Comparison of ENCODE assay signal across 16 mouse cellular contexts in genomic region chr2:84623428-84624119, GRCm38 (mm10). TPM values are rescaled to one million over a fixed set of nuclear protein-coding genes. Genes with fewer than 3 reads are reported as not detected.
DNase-seq lines count a peak whose midpoint lies in the region; ATAC-seq and TF ChIP-seq lines count a peak whose summit lies in the region.
"Had no signal": no experiment of that assay in that cellular context is flagged by ENCODE, and none has a peak within 500 bp of the region (broad histone marks: within the 10 kb centered on the region; RNA-seq: fewer than 3 reads in every experiment).

No protein-coding gene starts in this region.

- H3K27me3 ChIP-seq in kidney, embryonic 15.5 days = no peaks in the 10 kb centered on the region
- no peaks in the 10 kb centered on the region for H3K27me3 ChIP-seq in testis, adult 2 months (ENCODE audit: control insufficient read depth, insufficient read depth, low read length)
- no peaks in the 10 kb centered on the region for H3K27me3 ChIP-seq in intestine, embryonic 16.5 days (replicated peaks; ENCODE audit: control insufficient read depth, insufficient read depth, low read length)
- H3K27me3 ChIP-seq in midbrain, embryonic 10.5 days (ENCODE audit: low read depth, poor library complexity, severe bottlenecking) = no peaks in the 10 kb centered on the region
- H3K27me3 ChIP-seq: forebrain, embryonic 15.5 days; hindbrain, embryonic 12.5 days; limb, embryonic 12.5 days had no signal

- ATAC-seq in kidney, embryonic 15.5 days (replicated peaks; ENCODE audit: low FRiP score) = no peak
- ATAC-seq in intestine, embryonic 16.5 days = no peak
- ATAC-seq: forebrain, embryonic 15.5 days had no signal

- peaks cover 50% of the 10 kb centered on the region for H3K36me3 ChIP-seq in kidney, embryonic 15.5 days
- H3K36me3 ChIP-seq in testis, adult 2 months (ENCODE audit: control insufficient read depth, insufficient read depth, low read length) = peaks cover 3% of the 10 kb centered on the region
- H3K36me3 ChIP-seq in intestine, embryonic 16.5 days (ENCODE audit: control insufficient read depth, insufficient read depth, low read length) = peaks cover 7% of the 10 kb centered on the region; the same call in 1 of the 2 replicates
- peaks cover 54% of the 10 kb centered on the region for H3K36me3 ChIP-seq in midbrain, embryonic 10.5 days

- H3K4me3 ChIP-seq in kidney, embryonic 15.5 days (replicated peaks) = no peak overlapping the region
- H3K4me3 ChIP-seq in testis, adult 2 months (ENCODE audit: control insufficient read depth, low read depth, low read length) = no peak overlapping the region
- no peak overlapping the region for H3K4me3 ChIP-seq in intestine, embryonic 16.5 days (ENCODE audit: low read length)
- no peak overlapping the region for H3K4me3 ChIP-seq in midbrain, embryonic 10.5 days
- H3K4me3 ChIP-seq: forebrain, embryonic 15.5 days; hindbrain, embryonic 12.5 days; limb, embryonic 12.5 days had no signal

- TF ChIP-seq CTCF in testis, adult 2 months (IDR thresholded peaks at IDR 0.05; ENCODE audit: control insufficient read depth, insufficient read depth, insufficient replicate concordance, low read depth, low read length) = no peak

- TF ChIP-seq POLR2A in testis, adult 2 months (IDR thresholded peaks at IDR 0.05; ENCODE audit: control insufficient read depth, low read depth, low read length) = no peak

- no peak overlapping the region for H3K9ac ChIP-seq in kidney, embryonic 15.5 days
- H3K9ac ChIP-seq in intestine, embryonic 16.5 days (ENCODE audit: low read depth, low read length) = no peak overlapping the region
- H3K9ac ChIP-seq: forebrain, embryonic 15.5 days; hindbrain, embryonic 12.5 days; limb, embryonic 12.5 days had no signal

- peaks cover 22% of the 10 kb centered on the region for H3K4me1 ChIP-seq in kidney, embryonic 15.5 days
- peaks cover 3% of the 10 kb centered on the region for H3K4me1 ChIP-seq in testis, adult 2 months (ENCODE audit: control insufficient read depth, insufficient read depth, low read length)
- H3K4me1 ChIP-seq in intestine, embryonic 16.5 days (ENCODE audit: control insufficient read depth, insufficient read depth, low read length) = peaks cover 43% of the 10 kb centered on the region
- peaks cover 8% of the 10 kb centered on the region for H3K4me1 ChIP-seq in midbrain, embryonic 10.5 days
- H3K4me1 ChIP-seq: forebrain, embryonic 15.5 days had no signal

- 85% methylated on average over 3 of the region's 3 CpGs for WGBS in kidney, embryonic 15.5 days
- 84% methylated on average over 3 of the region's 3 CpGs for WGBS in intestine, embryonic 16.5 days
- WGBS in midbrain, embryonic 10.5 days = 92% methylated on average over 3 of the region's 3 CpGs

- no peak for DNase-seq in kidney, adult 8-10 months
- DNase-seq in testis, postnatal 14 days (ENCODE audit: low spot score) = no peak
- no peak for DNase-seq in frontal cortex, postnatal 10 days (ENCODE audit: low spot score in 2 of 2)
- no peak for DNase-seq in midbrain, embryonic 10.5 days (ENCODE audit: low spot score)
- DNase-seq: adrenal gland, postnatal 25 days; cerebellum, adult 11 months; gastrocnemius, postnatal 25 days; kidney, postnatal 10 days; right cerebral cortex, postnatal 25 days had no signal

- no peak overlapping the region for H3K4me2 ChIP-seq in kidney, embryonic 15.5 days
- no peak overlapping the region for H3K4me2 ChIP-seq in intestine, embryonic 16.5 days (ENCODE audit: low read depth, low read length)
- H3K4me2 ChIP-seq: forebrain, embryonic 15.5 days; hindbrain, embryonic 12.5 days; limb, embryonic 12.5 days had no signal

- no peaks in the 10 kb centered on the region for H3K9me3 ChIP-seq in kidney, embryonic 15.5 days (replicated peaks)
- H3K9me3 ChIP-seq in intestine, embryonic 16.5 days (ENCODE audit: control insufficient read depth, low read length) = no peaks in the 10 kb centered on the region
- H3K9me3 ChIP-seq in midbrain, embryonic 10.5 days (replicated peaks) = no peaks in the 10 kb centered on the region
- H3K9me3 ChIP-seq: forebrain, embryonic 15.5 days; hindbrain, embryonic 12.5 days; limb, embryonic 12.5 days had no signal

- 0 out of 2 replicates have a peak overlapping the region, but pooled peaks have one; percentile 20 for H3K27ac ChIP-seq in kidney, embryonic 15.5 days
- peak overlapping the region; percentile 58; the same call in 1 of the 2 replicates for H3K27ac ChIP-seq in testis, adult 2 months (ENCODE audit: control insufficient read depth, insufficient read depth, low read depth, low read length)
- H3K27ac ChIP-seq in intestine, embryonic 16.5 days (ENCODE audit: low read length) = peak overlapping the region; percentile 38; the same call in 1 of the 2 replicates
- no peak overlapping the region for H3K27ac ChIP-seq in midbrain, embryonic 10.5 days (replicated peaks)
- H3K27ac ChIP-seq: forebrain, embryonic 15.5 days; hindbrain, embryonic 12.5 days; limb, embryonic 12.5 days had no signal

RNA-seq across cellular contexts. Expression of gene Ctnnd1, which starts 27.0 kb away (rescaled TPM):
- polyA plus RNA-seq in kidney, embryonic 15.5 days (2015; fragmentation: Nextera tagmentation; extraction: Ambion mirVana) = 50.3 and 54.7 TPM in 2 replicates
- 19.9 and 24.3 TPM in 2 replicates for polyA plus RNA-seq in testis, adult 2 months (2012; rRNA removed)
- 57.2 and 64.1 TPM in 2 replicates for polyA plus RNA-seq in intestine, embryonic 16.5 days (2015; fragmentation: Nextera tagmentation; extraction: Ambion mirVana)
- 37.5 and 40.9 TPM in 2 replicates for polyA plus RNA-seq in midbrain, embryonic 10.5 days (2016; fragmentation: Nextera tagmentation; extraction: Ambion mirVana)

RNA-seq across cellular contexts. Expression of gene Btbd18, which starts 35.3 kb away (rescaled TPM):
- 0.26 and 0.34 TPM in 2 replicates for polyA plus RNA-seq in kidney, embryonic 15.5 days (2015; fragmentation: Nextera tagmentation; extraction: Ambion mirVana)
- polyA plus RNA-seq in testis, adult 2 months (2012; rRNA removed) = 4.1 and 4.2 TPM in 2 replicates
- polyA plus RNA-seq in intestine, embryonic 16.5 days (2015; fragmentation: Nextera tagmentation; extraction: Ambion mirVana) = 0.07 and 0.12 TPM in 2 replicates
- 0.22 and 0.47 TPM in 2 replicates for polyA plus RNA-seq in midbrain, embryonic 10.5 days (2016; fragmentation: Nextera tagmentation; extraction: Ambion mirVana)

RNA-seq across cellular contexts. Expression of gene Selenoh, which starts 47.0 kb away (rescaled TPM):
- polyA plus RNA-seq in kidney, embryonic 15.5 days (2015; fragmentation: Nextera tagmentation; extraction: Ambion mirVana) = 355 and 388 TPM in 2 replicates
- 13.5 and 16.3 TPM in 2 replicates for polyA plus RNA-seq in testis, adult 2 months (2012; rRNA removed)
- polyA plus RNA-seq in intestine, embryonic 16.5 days (2015; fragmentation: Nextera tagmentation; extraction: Ambion mirVana) = 184 and 206 TPM in 2 replicates
- 505 and 545 TPM in 2 replicates for polyA plus RNA-seq in midbrain, embryonic 10.5 days (2016; fragmentation: Nextera tagmentation; extraction: Ambion mirVana)

RNA-seq across cellular contexts. Expression of gene Gm28635, which starts 54.3 kb away (rescaled TPM):
- polyA plus RNA-seq in kidney, embryonic 15.5 days (2015; fragmentation: Nextera tagmentation; extraction: Ambion mirVana) = not detected in 2 replicates
- polyA plus RNA-seq in testis, adult 2 months (2012; rRNA removed) = not detected in 2 replicates
- not detected in 2 replicates for polyA plus RNA-seq in intestine, embryonic 16.5 days (2015; fragmentation: Nextera tagmentation; extraction: Ambion mirVana)
- not detected in 2 replicates for polyA plus RNA-seq in midbrain, embryonic 10.5 days (2016; fragmentation: Nextera tagmentation; extraction: Ambion mirVana)
- polyA plus RNA-seq: forebrain, embryonic 15.5 days; hindbrain, embryonic 12.5 days; limb, embryonic 12.5 days; stomach, embryonic 14.5 days had no signal

RNA-seq across cellular contexts. Expression of gene Med19, which starts 54.6 kb away (rescaled TPM):
- 41.3 and 44.4 TPM in 2 replicates for polyA plus RNA-seq in kidney, embryonic 15.5 days (2015; fragmentation: Nextera tagmentation; extraction: Ambion mirVana)
- 11.8 and 14.3 TPM in 2 replicates for polyA plus RNA-seq in testis, adult 2 months (2012; rRNA removed)
- polyA plus RNA-seq in intestine, embryonic 16.5 days (2015; fragmentation: Nextera tagmentation; extraction: Ambion mirVana) = 29.0 and 31.6 TPM in 2 replicates
- polyA plus RNA-seq in midbrain, embryonic 10.5 days (2016; fragmentation: Nextera tagmentation; extraction: Ambion mirVana) = 46.8 and 48.4 TPM in 2 replicates

Comparison
In these comparisons a context has a peak if more than half of its experiments do, and no peak if none do; other contexts are left out.
1. RNA of gene Selenoh, which starts 47.0 kb away (polyA plus RNA-seq): 505 to 545 TPM in midbrain, embryonic 10.5 days, 355 to 388 TPM in kidney, embryonic 15.5 days and 184 to 206 TPM in intestine, embryonic 16.5 days; 13.5 to 16.3 TPM in testis, adult 2 months; every median in the first group is over 10 times any median in the second.